Mouse (Mus musculus) bone marrow, adult 2 months (tissue): ENCODE measurements around the gene Rheb. TPM values are rescaled to one million over a fixed set of nuclear protein-coding genes. Genes with fewer than 3 reads are reported as not detected.
A peak's percentile ranks its signal among the peaks of the same experiment; 100 is the strongest.

Experiments used
- H3K27ac ChIP-seq: fragments of 200-500 bp; 2 replicates; pipeline ENCODE4 v1.5.1; 2012; ENCODE audit warnings: low read depth, mild to moderate bottlenecking, control low read depth, inconsistent platforms, low read length; ENCODE audit not compliant: control insufficient read depth, poor library complexity, insufficient read depth
- H3K4me1 ChIP-seq: fragments of 200-500 bp; 2 replicates; pipeline ENCODE4 v1.6.1; 2011; ENCODE audit warnings: low read length; ENCODE audit not compliant: control insufficient read depth, insufficient read depth
- H3K4me3 ChIP-seq: fragments of 200-500 bp; replicated peaks from 2 replicates; pipeline ENCODE3; 2011; ENCODE audit warnings: mild to moderate bottlenecking, low read depth, low read length, control low read depth; ENCODE audit not compliant: control insufficient read depth
- CTCF ChIP-seq: fragments of 200-500 bp; IDR thresholded peaks from 2 replicates; pipeline ENCODE4 v1.5.1; 2011; ENCODE audit warnings: low read length, control low read depth; ENCODE audit not compliant: control insufficient read depth, insufficient read depth
- POLR2A ChIP-seq: fragments of 200-500 bp; IDR thresholded peaks from 2 replicates; pipeline ENCODE4 v1.6.1; 2011; ENCODE audit warnings: low read depth, mild to moderate bottlenecking, control low read depth, low read length, borderline replicate concordance; ENCODE audit not compliant: control insufficient read depth
- WGBS: fragments of 180-500 bp; shearing (Covaris S2); methylation state at CpG from one replicate; pipeline ENCODE4 v1.1.7; 2018; 5-methylcytosine and 5-hydroxymethylcytosine counted together
- polyA plus RNA-seq: library from polyadenylated mRNA; stranded (reverse); fragments of >200 nt; gene quantifications from 2 replicates; pipeline ENCODE4 v1.2.4, GENCODE M21; 2011; ENCODE audit warnings: low replicate concordance; ENCODE audit not compliant: missing spikeins, insufficient read depth, insufficient read length

Gene Rheb
- polyA plus RNA-seq: 30.4 and 42.3 TPM in 2 replicates

DNA sequence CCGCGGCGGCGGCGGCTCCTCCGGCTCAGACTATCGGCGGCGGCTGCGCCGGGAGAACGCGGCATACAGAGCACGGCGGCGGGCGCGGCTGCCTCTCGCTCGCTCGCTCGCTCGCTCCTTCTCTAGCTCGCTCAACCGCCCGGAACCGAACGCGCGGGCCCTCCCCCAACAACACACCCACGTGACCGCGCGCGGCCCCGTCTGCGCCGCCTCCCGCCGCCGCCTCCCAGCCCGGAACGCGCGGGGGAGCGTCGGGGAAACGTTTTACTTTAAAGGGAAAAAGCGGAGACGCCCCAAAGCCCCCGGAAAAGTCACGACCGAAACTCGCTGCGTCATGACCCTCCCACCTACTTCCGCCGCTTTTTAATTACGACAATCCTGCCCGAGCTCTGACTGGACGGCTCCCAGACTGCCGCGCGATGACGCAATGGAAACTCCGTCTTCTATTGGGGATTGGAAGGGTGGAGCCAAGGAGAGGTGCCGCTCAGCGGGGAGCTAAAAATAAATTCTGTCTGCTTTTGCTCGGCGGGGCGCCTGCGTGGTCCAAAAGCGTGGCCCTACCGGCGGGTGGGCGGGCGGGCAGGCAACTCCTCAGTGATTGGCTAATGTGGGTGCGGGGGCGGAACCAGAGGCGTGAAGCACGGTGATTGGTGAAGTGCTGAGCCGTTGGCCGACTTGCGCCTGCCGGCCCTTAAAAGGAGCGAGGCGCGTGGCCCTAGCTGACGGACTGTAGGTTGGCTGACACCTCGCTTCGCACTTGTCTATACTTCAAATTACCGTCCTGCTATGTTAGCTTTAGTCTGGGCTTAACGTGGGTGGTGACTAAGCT lies at the start of gene Rheb:
TSS of gene Rheb (minus strand) at position 351 of the 829 bp plus-strand sequence.
- WGBS: under 1% methylated on average over 92 of the region's 92 CpGs
- TF ChIP-seq POLR2A (peak; percentile 83), CTCF (no peak)
- peak within 1 kb of the TSS; percentile 85 for H3K4me3 ChIP-seq
- H3K27ac ChIP-seq: peak within 1 kb of the TSS; percentile 100
- peaks cover 2% of the 10 kb centered on the region; the same call in 1 of the 2 replicates for H3K4me1 ChIP-seq

DNA sequence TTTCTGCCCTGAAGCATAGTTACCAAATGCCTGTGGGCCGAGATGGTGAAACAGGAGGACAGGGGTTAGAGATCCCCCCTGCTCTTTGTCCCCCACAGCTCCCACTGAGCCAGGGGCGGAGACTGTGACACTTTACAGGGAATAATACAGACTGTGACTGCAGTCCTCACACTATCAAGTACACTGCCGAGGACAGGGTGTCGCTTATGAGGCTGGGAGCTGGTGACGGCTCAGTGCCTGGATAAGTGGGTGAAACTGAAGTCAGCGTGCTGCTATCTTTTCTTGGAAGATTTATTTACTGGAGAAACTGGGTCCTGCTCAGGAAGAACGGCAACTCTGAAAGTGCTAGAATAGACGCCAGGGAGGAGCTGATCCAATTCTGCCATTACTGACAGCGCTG lies 47.4 kb upstream of the Rheb start:
- Histone ChIP-seq H3K4me3 (no peak overlapping the region), H3K4me1 (no peaks in the 10 kb centered on the region; the same call in 1 of the 2 replicates), H3K27ac (no peak overlapping the region)
- WGBS: 89% methylated on average over 9 of the region's 9 CpGs
- TF ChIP-seq CTCF: no peak

DNA sequence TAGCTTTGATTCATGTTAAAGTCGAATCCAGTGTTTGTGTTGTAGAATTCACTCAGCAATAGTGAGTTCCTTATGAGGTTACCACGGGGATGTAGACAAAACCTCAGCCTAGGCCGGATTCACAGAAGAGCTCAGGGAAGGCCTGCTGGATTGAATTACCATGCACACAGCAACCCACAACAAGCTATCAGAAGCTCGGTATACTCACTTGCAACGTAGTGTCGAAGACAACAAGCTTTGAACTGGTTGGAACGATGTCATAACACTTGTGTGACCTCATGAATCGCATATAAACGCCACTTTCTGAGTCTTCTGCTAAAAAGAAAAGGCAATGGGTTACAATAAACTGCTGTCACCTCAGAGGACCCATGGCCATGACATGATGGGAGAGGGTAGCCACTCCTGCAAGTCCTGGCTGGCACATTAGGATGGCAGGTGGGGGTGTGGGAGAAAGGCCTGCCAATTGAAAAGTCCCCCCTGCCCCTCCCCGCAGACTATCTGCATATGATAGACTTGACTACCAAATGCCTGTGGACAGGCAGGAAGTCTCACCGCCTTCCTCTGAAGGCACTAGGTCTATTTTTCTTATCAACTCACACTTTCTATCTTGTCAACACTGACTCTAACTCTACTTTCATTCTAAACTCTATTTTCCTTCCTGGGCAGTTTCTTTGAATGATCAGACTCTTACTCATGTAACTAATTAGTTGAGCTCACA lies 46.6 kb upstream of the Rheb start:
- Histone ChIP-seq H3K27ac (no peak overlapping the region), H3K4me3 (no peak overlapping the region), H3K4me1 (no peaks in the 10 kb centered on the region)
- TF ChIP-seq POLR2A: no peak
- no peak for TF ChIP-seq CTCF
- WGBS: 76% methylated on average over 11 of the region's 11 CpGs

DNA sequence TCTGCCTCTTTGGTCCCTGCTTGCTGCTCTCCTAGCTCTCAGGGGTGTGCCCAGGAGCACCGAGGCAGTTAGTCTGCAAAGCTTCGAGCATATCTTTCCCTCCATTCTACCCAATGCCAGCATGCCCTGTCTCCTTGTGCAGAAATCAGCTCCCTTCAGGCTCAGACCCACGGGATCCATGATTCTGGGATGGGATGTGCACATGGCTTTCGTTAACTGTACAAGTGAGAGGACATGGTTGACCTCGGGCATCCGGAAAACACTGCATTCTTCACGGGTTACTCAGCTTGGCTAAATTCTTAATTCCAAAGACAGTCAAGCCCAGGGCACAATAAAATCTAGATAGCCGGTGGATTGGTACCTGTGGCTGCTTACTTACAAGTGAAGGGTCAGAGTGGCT lies 44.8 kb upstream of the Rheb start:
- 85% methylated on average over 8 of the region's 8 CpGs for WGBS
- H3K27ac ChIP-seq: no peak overlapping the region
- TF ChIP-seq CTCF: no peak
- H3K4me3 ChIP-seq: no peak overlapping the region
- no peaks in the 10 kb centered on the region for H3K4me1 ChIP-seq

DNA sequence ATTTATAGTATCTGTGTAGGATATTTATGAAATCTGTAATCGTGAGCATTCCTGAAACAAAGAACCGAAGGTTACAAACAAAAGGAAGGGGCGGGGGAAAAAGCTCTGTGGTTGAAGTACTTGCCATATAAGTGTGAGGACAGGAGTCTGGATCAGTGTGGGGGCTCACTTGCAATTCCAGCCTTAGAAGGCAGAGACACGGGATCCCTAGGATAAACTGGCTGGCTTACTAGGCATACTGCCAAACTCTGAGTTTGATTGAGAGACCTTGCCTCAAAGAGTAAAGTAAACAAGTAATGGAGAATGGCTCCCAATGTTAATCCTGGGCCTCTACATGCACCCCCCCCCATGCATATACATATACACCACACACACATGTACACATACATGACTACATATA lies 36.3 kb upstream of the Rheb start:
- H3K4me1 ChIP-seq: no peaks in the 10 kb centered on the region
- WGBS: 77% methylated on average over 4 of the region's 4 CpGs
- TF ChIP-seq CTCF (no peak), POLR2A (no peak)

DNA sequence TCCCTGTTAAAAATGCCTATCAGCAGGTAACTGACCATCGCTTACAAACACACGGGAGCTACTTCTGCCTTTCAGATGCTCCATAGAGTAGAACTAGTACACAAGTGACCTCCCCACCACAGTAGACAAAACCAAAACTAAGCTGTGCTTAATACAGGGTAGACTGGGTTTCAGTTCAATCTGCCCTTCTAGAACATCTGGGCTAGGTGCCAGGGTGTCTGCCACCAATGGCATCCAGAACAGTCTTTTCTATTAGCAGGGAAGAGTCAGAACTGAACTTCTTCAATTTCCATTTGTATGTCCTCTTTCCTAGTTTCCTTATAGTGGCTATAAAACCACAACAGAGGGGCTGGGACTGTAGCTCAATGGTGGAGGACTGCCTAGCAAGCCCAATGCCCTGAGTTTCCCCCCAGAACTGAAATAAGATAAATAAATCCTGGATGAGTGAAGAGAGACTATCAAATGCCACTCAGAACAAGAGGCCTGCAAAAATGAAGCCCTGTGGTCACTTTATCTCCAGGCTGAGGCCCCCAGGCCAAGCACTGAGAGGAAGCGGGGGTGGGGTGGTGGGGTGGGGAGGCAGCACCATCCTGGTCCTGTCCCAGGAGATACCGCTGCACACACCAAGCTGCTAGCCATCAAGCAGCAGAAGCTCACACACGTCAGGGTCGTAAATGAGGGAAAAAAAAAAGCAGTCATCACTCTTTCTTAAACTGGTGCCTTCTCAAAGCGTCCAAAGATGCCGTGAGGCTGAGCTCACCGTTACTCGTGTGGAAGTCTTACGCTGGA lies 35.6 kb upstream of the Rheb start:
- TF ChIP-seq CTCF (no peak), POLR2A (no peak)

More for the DNA sequence above, 36.3 kb upstream of the Rheb start:
- Histone ChIP-seq H3K4me3 (no peak overlapping the region), H3K27ac (no peak overlapping the region)

DNA sequence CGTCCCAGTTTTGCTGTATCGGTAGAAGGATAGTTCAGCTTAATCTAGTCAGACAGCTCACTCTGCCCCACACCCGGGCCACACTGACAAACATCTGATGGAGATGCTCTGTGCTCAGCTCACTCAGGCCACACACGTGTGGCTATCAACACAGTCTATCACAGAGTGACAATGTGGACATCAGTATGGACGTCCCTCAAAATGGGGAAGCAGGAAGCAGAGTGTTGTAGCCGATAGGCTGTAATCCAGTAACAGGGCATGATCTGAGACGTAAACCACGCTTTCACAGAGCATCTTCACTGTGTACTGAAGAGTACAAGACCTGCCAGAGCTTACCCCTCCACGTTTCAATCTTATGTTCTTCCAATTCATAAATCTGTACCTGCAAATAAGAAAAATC lies 34.2 kb upstream of the Rheb start:
- no peak for TF ChIP-seq CTCF
- no peak for TF ChIP-seq POLR2A
- no peak overlapping the region for H3K4me3 ChIP-seq
- H3K27ac ChIP-seq: no peak overlapping the region
- no peaks in the 10 kb centered on the region for H3K4me1 ChIP-seq
- WGBS: 66% methylated on average over 9 of the region's 9 CpGs

More for the DNA sequence above, 35.6 kb upstream of the Rheb start:
- H3K27ac ChIP-seq: no peak overlapping the region
- no peaks in the 10 kb centered on the region for H3K4me1 ChIP-seq
- no peak overlapping the region for H3K4me3 ChIP-seq
- WGBS: 70% methylated on average over 11 of the region's 11 CpGs

DNA sequence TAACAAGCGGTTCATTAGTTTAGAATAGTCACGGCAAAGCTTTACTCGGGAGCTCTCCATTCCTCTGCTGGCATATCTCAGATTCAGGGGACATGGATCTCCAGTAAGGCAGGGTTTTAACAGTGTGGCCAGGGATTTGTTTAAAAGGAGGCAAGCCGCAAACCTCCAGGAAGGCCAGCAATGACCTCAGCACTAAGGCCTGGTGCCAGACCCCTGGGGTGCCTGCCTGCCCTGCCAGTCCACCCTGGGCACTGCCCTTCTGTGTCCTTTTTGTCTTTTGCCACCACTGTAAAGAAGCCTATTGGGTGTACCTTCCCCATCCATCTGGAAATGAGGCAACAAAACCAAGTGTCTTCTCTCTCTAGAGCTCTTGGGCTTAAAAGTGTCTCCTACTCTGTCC lies 31.7 kb upstream of the Rheb start:
- Histone ChIP-seq H3K27ac (no peak overlapping the region), H3K4me1 (no peaks in the 10 kb centered on the region), H3K4me3 (no peak overlapping the region)
- TF ChIP-seq POLR2A (no peak), CTCF (no peak)
- 93% methylated on average over 4 of the region's 4 CpGs for WGBS
